Mouse (Mus musculus): ENCODE measurements around the gene Spats2l. TPM values are rescaled to one million over a fixed set of nuclear protein-coding genes. Genes with fewer than 3 reads are reported as not detected.

The Spats2l gene
- polyA plus RNA-seq, 1 experiment from 2014 or later: 53.0 TPM

Other genes starting within 250 kb of the Spats2l start
- gene Sgo2a, start 221.8 kb downstream of the Spats2l start, polyA plus RNA-seq (2015; fragmentation: Nextera tagmentation; extraction: Ambion mirVana): 9.4 and 11.5 TPM in 2 replicates
- 8.6 and 9.0 TPM in 2 replicates for gene Kctd18, start 244.8 kb downstream of the Spats2l start, polyA plus RNA-seq (2015; fragmentation: Nextera tagmentation; extraction: Ambion mirVana)

All from intestine, embryonic 16.5 days (tissue).